Mouse (Mus musculus): ENCODE results near the gene Tnfaip3. TPM values are rescaled to one million over a fixed set of nuclear protein-coding genes. Genes with fewer than 3 reads are reported as not detected.

The Tnfaip3 gene
- 1.3 and 2.3 TPM in 2 replicates for polyA plus RNA-seq (2016; fragmentation: Nextera tagmentation; extraction: Ambion mirVana)

- no peaks in the 10 kb centered on the region for H3K9me3 ChIP-seq (replicated peaks)
- H3K27ac ChIP-seq: peak within 1 kb of the TSS; percentile 89
- H3K36me3 ChIP-seq: no peaks in the 10 kb centered on the region
- WGBS: under 1% methylated on average over 38 of the region's 38 CpGs
- peaks cover 16% of the 10 kb centered on the region for H3K4me1 ChIP-seq
- peak; percentile 99 for DNase-seq (ENCODE audit: low spot score)
- H3K4me3 ChIP-seq: peak within 1 kb of the TSS; percentile 80
- H3K27me3 ChIP-seq (ENCODE audit: low read depth, poor library complexity, severe bottlenecking): no peaks in the 10 kb centered on the region
These were observed at the start of gene Tnfaip3 for GRCm38 (mm10) chr10:19015257-19015862. TSS of gene Tnfaip3 (minus strand) at chr10:19015657.

GRCm38 (mm10) chr10:19064651-19065601 is 49.5 kb upstream of the Tnfaip3 start:
- no peak for DNase-seq (ENCODE audit: low spot score)
- Histone ChIP-seq H3K4me3 (no peak overlapping the region), H3K9me3 (replicated peaks) (no peaks in the 10 kb centered on the region), H3K4me1 (peaks cover 7% of the 10 kb centered on the region), H3K27me3 (ENCODE audit: low read depth, poor library complexity, severe bottlenecking) (no peaks in the 10 kb centered on the region), H3K27ac (no peak overlapping the region), H3K36me3 (no peaks in the 10 kb centered on the region)
- 81% methylated on average over 6 of the region's 6 CpGs for WGBS

- peaks cover 7% of the 10 kb centered on the region for H3K4me1 ChIP-seq
- no peak overlapping the region for H3K4me3 ChIP-seq
- DNase-seq (ENCODE audit: low spot score): no peak
- no peak overlapping the region for H3K27ac ChIP-seq
- no peaks in the 10 kb centered on the region for H3K36me3 ChIP-seq
- no peaks in the 10 kb centered on the region for H3K27me3 ChIP-seq (ENCODE audit: low read depth, poor library complexity, severe bottlenecking)
- H3K9me3 ChIP-seq (replicated peaks): no peaks in the 10 kb centered on the region
- WGBS: 85% methylated on average over 1 of the region's 1 CpGs
These were observed 48.2 kb upstream of the Tnfaip3 start for GRCm38 (mm10) chr10:19063670-19064069.

GRCm38 (mm10) chr10:19063208-19063607 is 47.8 kb upstream of the Tnfaip3 start:
- Histone ChIP-seq H3K27me3 (ENCODE audit: low read depth, poor library complexity, severe bottlenecking) (no peaks in the 10 kb centered on the region), H3K4me1 (peaks cover 7% of the 10 kb centered on the region), H3K36me3 (no peaks in the 10 kb centered on the region), H3K9me3 (replicated peaks) (no peaks in the 10 kb centered on the region), H3K4me3 (no peak overlapping the region), H3K27ac (no peak overlapping the region)
- DNase-seq (ENCODE audit: low spot score): no peak
- WGBS: 91% methylated on average over 4 of the region's 4 CpGs

GRCm38 (mm10) chr10:19062098-19062905 is 46.8 kb upstream of the Tnfaip3 start:
- H3K4me1 ChIP-seq: peaks cover 7% of the 10 kb centered on the region
- WGBS: 65% methylated on average over 15 of the region's 15 CpGs
- no peak for DNase-seq (ENCODE audit: low spot score)

GRCm38 (mm10) chr10:19061201-19061600 is 45.7 kb upstream of the Tnfaip3 start:
- H3K4me3 ChIP-seq: no peak overlapping the region
- no peaks in the 10 kb centered on the region for H3K27me3 ChIP-seq (ENCODE audit: low read depth, poor library complexity, severe bottlenecking)
- H3K4me1 ChIP-seq: peaks cover 7% of the 10 kb centered on the region
- H3K9me3 ChIP-seq (replicated peaks): no peaks in the 10 kb centered on the region
- no peak overlapping the region for H3K27ac ChIP-seq
- no peak for DNase-seq (ENCODE audit: low spot score)
- H3K36me3 ChIP-seq: no peaks in the 10 kb centered on the region
- 91% methylated on average over 3 of the region's 3 CpGs for WGBS

More at GRCm38 (mm10) chr10:19062098-19062905, 46.8 kb upstream of the Tnfaip3 start:
- Histone ChIP-seq H3K9me3 (replicated peaks) (no peaks in the 10 kb centered on the region), H3K27me3 (ENCODE audit: low read depth, poor library complexity, severe bottlenecking) (no peaks in the 10 kb centered on the region), H3K27ac (no peak overlapping the region), H3K4me3 (no peak overlapping the region), H3K36me3 (no peaks in the 10 kb centered on the region)

- Histone ChIP-seq H3K27me3 (ENCODE audit: low read depth, poor library complexity, severe bottlenecking) (no peaks in the 10 kb centered on the region), H3K27ac (no peak overlapping the region), H3K9me3 (replicated peaks) (no peaks in the 10 kb centered on the region), H3K4me1 (no peaks in the 10 kb centered on the region), H3K36me3 (no peaks in the 10 kb centered on the region), H3K4me3 (no peak overlapping the region)
- WGBS: 85% methylated on average over 1 of the region's 1 CpGs
- no peak for DNase-seq (ENCODE audit: low spot score)
These were observed 38.1 kb upstream of the Tnfaip3 start for GRCm38 (mm10) chr10:19053524-19053923.

GRCm38 (mm10) chr10:19045986-19046385 is 30.5 kb upstream of the Tnfaip3 start:
- Histone ChIP-seq H3K4me1 (no peaks in the 10 kb centered on the region), H3K27me3 (ENCODE audit: low read depth, poor library complexity, severe bottlenecking) (no peaks in the 10 kb centered on the region), H3K36me3 (no peaks in the 10 kb centered on the region), H3K9me3 (replicated peaks) (no peaks in the 10 kb centered on the region), H3K4me3 (no peak overlapping the region), H3K27ac (no peak overlapping the region)
- 71% methylated on average over 2 of the region's 2 CpGs for WGBS
- no peak for DNase-seq (ENCODE audit: low spot score)

- H3K4me3 ChIP-seq: no peak overlapping the region
- H3K4me1 ChIP-seq: no peaks in the 10 kb centered on the region
- no peak for DNase-seq (ENCODE audit: low spot score)
- no peaks in the 10 kb centered on the region for H3K36me3 ChIP-seq
- no peaks in the 10 kb centered on the region for H3K9me3 ChIP-seq (replicated peaks)
- no peaks in the 10 kb centered on the region for H3K27me3 ChIP-seq (ENCODE audit: low read depth, poor library complexity, severe bottlenecking)
- H3K27ac ChIP-seq: no peak overlapping the region
- 88% methylated on average over 9 of the region's 9 CpGs for WGBS
These were observed 29.5 kb upstream of the Tnfaip3 start for GRCm38 (mm10) chr10:19044765-19045516.

- Histone ChIP-seq H3K27me3 (ENCODE audit: low read depth, poor library complexity, severe bottlenecking) (no peaks in the 10 kb centered on the region), H3K4me3 (no peak overlapping the region), H3K9me3 (replicated peaks) (no peaks in the 10 kb centered on the region), H3K27ac (no peak overlapping the region), H3K36me3 (no peaks in the 10 kb centered on the region), H3K4me1 (no peaks in the 10 kb centered on the region)
- 77% methylated on average over 4 of the region's 4 CpGs for WGBS
- DNase-seq (ENCODE audit: low spot score): no peak
These were observed 28.2 kb upstream of the Tnfaip3 start for GRCm38 (mm10) chr10:19043529-19044262.

GRCm38 (mm10) chr10:19040147-19040546 is 24.7 kb upstream of the Tnfaip3 start:
- no peaks in the 10 kb centered on the region for H3K27me3 ChIP-seq (ENCODE audit: low read depth, poor library complexity, severe bottlenecking)
- no peaks in the 10 kb centered on the region for H3K36me3 ChIP-seq
- H3K4me3 ChIP-seq: no peak overlapping the region
- H3K4me1 ChIP-seq: no peaks in the 10 kb centered on the region
- 94% methylated on average over 2 of the region's 2 CpGs for WGBS
- H3K9me3 ChIP-seq (replicated peaks): no peaks in the 10 kb centered on the region
- H3K27ac ChIP-seq: no peak overlapping the region
- DNase-seq (ENCODE audit: low spot score): no peak

GRCm38 (mm10) chr10:19034764-19035163 is 19.3 kb upstream of the Tnfaip3 start:
- DNase-seq (ENCODE audit: low spot score): no peak
- WGBS: 93% methylated on average over 3 of the region's 3 CpGs

More at GRCm38 (mm10) chr10:19034764-19035163, 19.3 kb upstream of the Tnfaip3 start:
- H3K27me3 ChIP-seq (ENCODE audit: low read depth, poor library complexity, severe bottlenecking): no peaks in the 10 kb centered on the region
- no peak overlapping the region for H3K27ac ChIP-seq
- no peaks in the 10 kb centered on the region for H3K4me1 ChIP-seq
- no peaks in the 10 kb centered on the region for H3K9me3 ChIP-seq (replicated peaks)
- H3K36me3 ChIP-seq: no peaks in the 10 kb centered on the region
- no peak overlapping the region for H3K4me3 ChIP-seq

Measured in limb, embryonic 10.5 days (tissue).